Mouse (Mus musculus): ENCODE results near the gene Yipf3.

DNA sequence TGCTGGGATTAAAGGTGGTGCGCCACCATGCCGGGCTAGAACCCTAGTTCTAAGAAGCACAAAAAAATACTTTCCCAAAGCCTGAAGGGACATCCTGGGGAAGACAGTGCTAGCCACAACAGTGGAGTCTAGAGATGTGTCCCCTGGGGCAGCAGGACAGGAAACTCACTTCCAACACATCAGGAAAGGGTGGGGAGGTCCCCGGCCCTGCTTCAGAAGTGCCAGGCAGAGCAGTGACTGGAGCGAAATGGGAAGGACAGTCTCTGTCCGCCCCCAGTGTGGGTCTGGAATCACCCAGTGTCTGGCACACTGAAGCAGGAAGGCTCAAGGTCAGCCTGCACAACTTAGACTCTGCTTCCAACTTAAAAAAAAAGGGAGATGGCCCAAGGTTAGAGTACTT is 24.8 kb downstream of the Yipf3 start:
- no peak for TF ChIP-seq GATA1 (IDR thresholded peaks at IDR 0.05; ENCODE audit: low read length)
- TF ChIP-seq TAL1 (IDR thresholded peaks at IDR 0.05; ENCODE audit: low read length) = no peak
